In the genomic region with DNA sequence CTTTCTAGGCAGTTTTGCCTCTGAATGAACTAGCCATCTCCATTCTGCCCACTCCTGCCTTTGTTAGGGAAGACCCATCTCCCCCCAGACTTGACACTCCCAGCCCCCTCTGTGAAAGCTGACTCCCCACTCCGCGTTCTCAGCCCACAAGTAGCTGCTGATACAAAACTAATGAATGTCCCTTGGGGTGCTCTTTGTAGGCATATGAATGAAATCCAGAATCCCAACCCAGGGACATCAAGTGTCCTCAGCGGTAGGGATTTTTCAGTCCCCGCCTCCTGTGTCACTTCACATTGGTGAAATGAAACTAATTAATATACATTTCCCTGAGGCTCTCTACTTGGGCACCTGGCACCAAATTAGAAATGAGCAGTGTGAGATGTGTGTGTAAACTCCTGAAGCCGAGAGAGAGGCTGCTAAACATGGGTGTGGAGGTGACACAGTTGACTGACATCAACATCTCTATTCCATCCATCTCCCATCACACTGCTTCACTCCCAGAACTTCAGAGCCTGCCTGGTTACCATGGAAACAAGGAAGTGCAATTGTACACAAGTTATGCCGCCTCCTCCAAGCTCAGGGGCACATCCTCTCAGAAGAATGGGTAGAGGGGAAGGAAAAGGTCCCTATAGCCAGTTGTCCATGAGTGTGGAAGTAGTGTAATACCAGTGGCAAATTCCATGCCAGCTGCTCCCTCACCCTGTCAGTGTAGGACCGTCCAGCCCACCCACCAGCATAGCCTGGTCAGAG, we compare ENCODE assay signal across 13 mouse cellular contexts.
DNase-seq lines count a peak whose midpoint lies in the region; ATAC-seq and TF ChIP-seq lines count a peak whose summit lies in the region.
"Had no signal": no experiment of that assay in that cellular context is flagged by ENCODE, and none has a peak within 500 bp of the region (broad histone marks: within the 10 kb centered on the region; RNA-seq: fewer than 3 reads in every experiment).

No protein-coding gene starts in this region.

- DNase-seq in heart, adult 11 months: peak; percentile 50
- DNase-seq in brain, embryonic 14.5 days (ENCODE audit: low read depth): peak; percentile 79
- no peak for DNase-seq in spleen, adult 12 weeks (ENCODE audit: low spot score)
- DNase-seq: B cell, adult 2 months; heart, postnatal 10 days; kidney, adult 9 months; lung, adult 18-20 months; thymus, adult 18-20 months had no signal

- no peak overlapping the region for H3K4me3 ChIP-seq in heart, embryonic 12.5 days
- H3K4me3 ChIP-seq in hindbrain, embryonic 12.5 days: no peak overlapping the region
- no peak overlapping the region for H3K4me3 ChIP-seq in midbrain, embryonic 16.5 days (ENCODE audit: low read depth, low read length)

- 52% methylated on average over 7 of the region's 7 CpGs for WGBS in heart, embryonic 12.5 days
- WGBS in hindbrain, embryonic 12.5 days: 25% methylated on average over 7 of the region's 7 CpGs
- 14% methylated on average over 7 of the region's 7 CpGs for WGBS in midbrain, embryonic 16.5 days

- no peak for TF ChIP-seq CTCF in brain, embryonic 14.5 days (IDR thresholded peaks at IDR 0.05; ENCODE audit: borderline replicate concordance, extremely low read depth, insufficient read depth, insufficient read length)

- TF ChIP-seq POLR2A in brain, embryonic 14.5 days (IDR thresholded peaks at IDR 0.05; ENCODE audit: borderline replicate concordance, extremely low read depth, insufficient read depth, insufficient read length, poor library complexity, severe bottlenecking): no peak

- ATAC-seq in heart, embryonic 12.5 days (ENCODE audit: insufficient number of reproducible peaks, low FRiP score): no peak
- ATAC-seq in hindbrain, embryonic 12.5 days (ENCODE audit: low FRiP score): peak; percentile 54
- peak; percentile 63 for ATAC-seq in midbrain, embryonic 16.5 days
- ATAC-seq in cerebellum, adult (ENCODE audit: insufficient number of reproducible peaks, low FRiP score, low TSS enrichment): no peak
- no peak for ATAC-seq in erythroblast, adult 5-6 weeks (replicated peaks; ENCODE audit: low FRiP score, poor library complexity, severe bottlenecking)

- H3K27me3 ChIP-seq in heart, embryonic 12.5 days (replicated peaks): no peaks in the 10 kb centered on the region
- no peaks in the 10 kb centered on the region for H3K27me3 ChIP-seq in hindbrain, embryonic 12.5 days
- no peaks in the 10 kb centered on the region for H3K27me3 ChIP-seq in midbrain, embryonic 16.5 days (ENCODE audit: control insufficient read depth, insufficient read depth, low read depth, low read length)

- no peak overlapping the region for H3K4me2 ChIP-seq in heart, embryonic 12.5 days
- no peak overlapping the region for H3K4me2 ChIP-seq in hindbrain, embryonic 12.5 days (replicated peaks)
- 0 out of 2 replicates have a peak overlapping the region, but pooled peaks have one; percentile 7 for H3K4me2 ChIP-seq in midbrain, embryonic 16.5 days (ENCODE audit: low read length)

- H3K9me3 ChIP-seq in heart, embryonic 12.5 days (replicated peaks): no peaks in the 10 kb centered on the region
- no peaks in the 10 kb centered on the region for H3K9me3 ChIP-seq in hindbrain, embryonic 12.5 days (replicated peaks)
- no peaks in the 10 kb centered on the region for H3K9me3 ChIP-seq in midbrain, embryonic 16.5 days (replicated peaks; ENCODE audit: control insufficient read depth, low read length, poor library complexity, severe bottlenecking)

- H3K4me1 ChIP-seq in heart, embryonic 12.5 days (replicated peaks): no peaks in the 10 kb centered on the region
- peaks cover 36% of the 10 kb centered on the region for H3K4me1 ChIP-seq in hindbrain, embryonic 12.5 days
- peaks cover 30% of the 10 kb centered on the region for H3K4me1 ChIP-seq in midbrain, embryonic 16.5 days (ENCODE audit: control insufficient read depth, insufficient read depth, low read length)

- no peak overlapping the region for H3K27ac ChIP-seq in heart, embryonic 12.5 days (ENCODE audit: poor library complexity, severe bottlenecking)
- peak overlapping the region; percentile 60 for H3K27ac ChIP-seq in hindbrain, embryonic 12.5 days
- H3K27ac ChIP-seq in midbrain, embryonic 16.5 days (ENCODE audit: low read length): peak overlapping the region; percentile 47

- H3K36me3 ChIP-seq in heart, embryonic 12.5 days: no peaks in the 10 kb centered on the region
- H3K36me3 ChIP-seq in hindbrain, embryonic 12.5 days: no peaks in the 10 kb centered on the region
- no peaks in the 10 kb centered on the region for H3K36me3 ChIP-seq in midbrain, embryonic 16.5 days (ENCODE audit: control insufficient read depth, insufficient read depth, low read length)

- H3K9ac ChIP-seq in heart, embryonic 12.5 days: no peak overlapping the region
- no peak overlapping the region for H3K9ac ChIP-seq in hindbrain, embryonic 12.5 days
- no peak overlapping the region for H3K9ac ChIP-seq in midbrain, embryonic 16.5 days (ENCODE audit: low read depth, low read length)

Comparison
In these comparisons a context has a peak if more than half of its experiments do, and no peak if none do; other contexts are left out.
1. ATAC-seq: peak in hindbrain, embryonic 12.5 days (single experiment) and midbrain, embryonic 16.5 days (single experiment); none in heart, embryonic 12.5 days (single experiment), cerebellum, adult (single experiment) and erythroblast, adult 5-6 weeks (single experiment).